Mouse (Mus musculus): ENCODE results near the gene Tmem82. TPM values are rescaled to one million over a fixed set of nuclear protein-coding genes. Genes with fewer than 3 reads are reported as not detected.

Tmem82 gene
- polyA plus RNA-seq, 1 experiment from 2014 or later = 5.4 TPM

DNA sequence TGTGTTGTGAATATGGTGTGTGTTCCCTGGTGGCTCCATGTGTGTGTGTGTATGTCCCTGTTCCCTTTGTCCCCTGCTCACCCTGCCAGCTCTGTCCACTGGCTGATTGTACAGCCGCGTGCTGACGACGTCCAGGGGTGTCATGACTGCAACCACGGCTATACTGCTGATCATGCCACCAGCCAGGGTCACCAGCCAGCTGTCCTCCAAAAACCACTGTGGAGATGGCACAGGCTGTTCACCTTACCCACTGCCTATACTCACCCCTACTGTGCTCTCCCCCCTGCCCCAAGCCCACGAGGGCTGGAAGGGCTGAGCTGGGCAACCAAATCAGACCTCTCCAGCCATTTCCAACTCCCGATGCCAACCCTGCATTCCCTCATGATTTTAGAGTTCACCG, 2.9 kb upstream of the Tmem82 start:
- Histone ChIP-seq H3K9me3 (ENCODE audit: low read length) (no peaks in the 10 kb centered on the region), H3K9ac (replicated peaks; ENCODE audit: low read length) (no peak overlapping the region), H3K36me3 (ENCODE audit: insufficient read depth, low read length) (peaks cover 2% of the 10 kb centered on the region; the same call in 1 of the 2 replicates), H3K4me2 (replicated peaks; ENCODE audit: low read depth, low read length) (no peak overlapping the region), H3K4me1 (ENCODE audit: insufficient read depth, low read length) (peaks cover 22% of the 10 kb centered on the region), H3K27me3 (ENCODE audit: insufficient read depth, low read length) (no peaks in the 10 kb centered on the region), H3K27ac (ENCODE audit: low read length) (no peak overlapping the region), H3K4me3 (ENCODE audit: low read length) (no peak overlapping the region)
- WGBS = 82% methylated on average over 8 of the region's 8 CpGs
- ATAC-seq (ENCODE audit: low FRiP score, low TSS enrichment) = no peak

DNA sequence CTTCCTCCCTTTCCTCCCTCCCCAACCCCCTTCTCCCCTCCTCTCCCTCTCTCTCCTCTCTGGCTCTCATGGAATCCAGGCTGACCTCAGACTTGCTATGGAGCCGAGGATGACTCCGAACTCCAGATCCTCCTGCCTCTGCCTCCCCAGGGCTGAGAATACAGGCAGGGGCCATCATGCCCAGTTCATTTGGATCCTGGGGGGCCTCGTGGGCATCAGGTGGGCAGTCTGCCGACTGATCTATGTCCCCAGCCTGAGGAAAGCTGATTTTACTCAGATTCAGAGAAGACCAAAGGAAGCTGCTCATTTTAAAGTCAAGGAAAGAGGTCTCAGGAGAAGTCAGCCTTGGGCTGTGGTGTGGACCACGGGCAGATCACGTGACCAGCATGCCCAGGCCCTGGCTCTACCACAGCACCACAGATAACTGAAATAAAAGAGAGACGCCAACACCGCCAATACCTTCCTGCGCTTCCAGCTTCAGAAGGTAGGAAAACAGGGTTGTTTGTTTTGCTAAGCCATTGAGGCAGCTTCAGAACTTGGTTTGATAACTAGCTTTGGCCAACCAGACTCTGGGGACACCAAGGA, 958 bp upstream of the Tmem82 start:
- Histone ChIP-seq H3K27me3 (ENCODE audit: insufficient read depth, low read length) (no peaks in the 10 kb centered on the region), H3K9ac (replicated peaks; ENCODE audit: low read length) (no peak overlapping the region), H3K4me3 (ENCODE audit: low read length) (no peak overlapping the region), H3K4me2 (replicated peaks; ENCODE audit: low read depth, low read length) (no peak overlapping the region), H3K4me1 (ENCODE audit: insufficient read depth, low read length) (peaks cover 22% of the 10 kb centered on the region), H3K9me3 (ENCODE audit: low read length) (no peaks in the 10 kb centered on the region), H3K27ac (ENCODE audit: low read length) (no peak overlapping the region), H3K36me3 (ENCODE audit: insufficient read depth, low read length) (no peaks in the 10 kb centered on the region)
- WGBS = 86% methylated on average over 9 of the region's 9 CpGs
- no peak for ATAC-seq (ENCODE audit: low FRiP score, low TSS enrichment)

DNA sequence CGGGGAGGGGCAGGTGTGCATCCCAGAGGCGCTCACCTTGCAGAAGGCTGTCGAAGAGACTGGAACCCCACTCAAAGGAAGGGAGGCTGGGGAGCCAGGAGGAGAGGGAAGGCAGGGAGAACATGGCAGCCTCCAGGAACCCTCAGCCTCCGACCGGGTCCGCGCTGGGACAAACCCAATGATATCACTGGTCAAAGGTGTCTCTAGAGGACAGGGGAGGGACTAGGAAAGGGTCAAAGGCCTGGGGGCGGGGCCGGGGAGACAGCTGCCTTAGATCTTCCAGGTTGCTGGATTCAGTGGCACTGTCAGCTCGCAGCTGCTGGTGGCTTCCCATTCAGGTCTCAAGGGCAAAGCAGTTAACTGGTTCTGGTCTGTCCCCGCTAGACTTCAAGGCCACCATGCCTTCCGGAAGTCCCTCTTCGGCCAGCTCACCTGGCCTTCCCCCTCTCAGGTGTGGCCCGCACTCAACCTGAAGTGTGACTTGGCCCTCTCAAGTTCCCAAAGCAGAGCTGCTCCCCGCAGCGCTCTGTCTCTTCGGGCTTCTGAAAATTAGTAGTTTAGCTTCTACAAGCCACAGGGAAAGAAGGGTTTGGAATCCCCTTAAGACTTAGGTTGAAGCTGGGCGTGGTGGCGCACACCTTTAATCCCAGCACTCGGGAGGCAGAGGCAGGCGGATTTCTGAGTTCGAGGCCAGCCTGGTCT, 419 bp downstream of the Tmem82 start:
- Histone ChIP-seq H3K27me3 (ENCODE audit: insufficient read depth, low read length) (no peaks in the 10 kb centered on the region), H3K9ac (replicated peaks; ENCODE audit: low read length) (peak overlapping the region; percentile 66), H3K27ac (ENCODE audit: low read length) (no peak overlapping the region), H3K4me2 (replicated peaks; ENCODE audit: low read depth, low read length) (peak overlapping the region; percentile 61), H3K36me3 (ENCODE audit: insufficient read depth, low read length) (no peaks in the 10 kb centered on the region), H3K9me3 (ENCODE audit: low read length) (no peaks in the 10 kb centered on the region), H3K4me3 (ENCODE audit: low read length) (peak overlapping the region; percentile 43), H3K4me1 (ENCODE audit: insufficient read depth, low read length) (peaks cover 17% of the 10 kb centered on the region)
- ATAC-seq (ENCODE audit: low FRiP score, low TSS enrichment) = peak; percentile 47
- 12% methylated on average over 22 of the region's 22 CpGs for WGBS

DNA sequence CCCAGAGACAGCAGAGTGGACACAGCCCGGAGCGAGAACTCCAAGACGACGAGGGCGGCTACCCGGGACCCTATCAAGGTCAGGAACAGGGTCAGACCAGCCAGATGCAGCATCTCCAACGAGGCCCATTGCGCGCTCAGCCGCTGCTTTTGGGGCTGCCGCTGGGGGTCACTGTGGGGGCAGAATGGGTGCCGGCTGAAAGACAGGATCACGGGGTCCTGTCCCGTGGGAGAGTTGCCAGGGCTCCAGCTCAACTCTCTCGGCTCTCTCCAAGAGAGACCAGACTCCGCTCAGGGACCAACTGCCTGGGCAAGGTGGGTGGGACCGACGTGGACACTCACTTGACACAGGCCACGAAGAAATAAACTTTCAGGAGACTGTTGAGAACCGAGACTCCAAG, 1.1 kb downstream of the Tmem82 start:
- WGBS = 5% methylated on average over 20 of the region's 20 CpGs
- Histone ChIP-seq H3K9me3 (ENCODE audit: low read length) (no peaks in the 10 kb centered on the region), H3K4me2 (replicated peaks; ENCODE audit: low read depth, low read length) (peak overlapping the region; percentile 61), H3K9ac (replicated peaks; ENCODE audit: low read length) (peak overlapping the region; percentile 66), H3K4me3 (ENCODE audit: low read length) (peak overlapping the region; percentile 43), H3K36me3 (ENCODE audit: insufficient read depth, low read length) (no peaks in the 10 kb centered on the region), H3K27ac (ENCODE audit: low read length) (no peak overlapping the region), H3K4me1 (ENCODE audit: insufficient read depth, low read length) (peaks cover 17% of the 10 kb centered on the region), H3K27me3 (ENCODE audit: insufficient read depth, low read length) (no peaks in the 10 kb centered on the region)
- peak; percentile 60; the same call in 1 of the 2 replicates for ATAC-seq (ENCODE audit: low FRiP score, low TSS enrichment)

DNA sequence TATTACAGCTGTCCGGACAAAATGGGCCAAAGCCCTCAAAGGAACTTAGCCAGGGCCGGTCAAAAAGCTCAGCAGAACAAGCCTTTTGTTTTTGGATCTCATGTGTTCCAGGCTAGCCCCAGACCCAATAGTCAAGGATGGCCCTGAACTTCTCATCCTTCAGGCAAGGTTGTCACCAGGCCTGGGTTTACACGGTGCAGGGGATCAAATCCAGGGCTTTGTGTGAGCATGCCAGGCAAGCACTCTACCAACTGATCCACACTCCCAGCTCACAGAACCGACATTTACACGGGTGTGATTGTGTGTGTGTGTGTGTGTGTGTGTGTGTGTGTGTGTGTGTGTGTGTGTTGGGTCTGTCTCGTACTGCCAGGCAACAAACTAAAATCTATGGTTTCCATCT, 1.6 kb downstream of the Tmem82 start:
- ATAC-seq (ENCODE audit: low FRiP score, low TSS enrichment) = no peak
- H3K27me3 ChIP-seq (ENCODE audit: insufficient read depth, low read length) = no peaks in the 10 kb centered on the region
- H3K4me1 ChIP-seq (ENCODE audit: insufficient read depth, low read length) = peaks cover 17% of the 10 kb centered on the region
- no peak overlapping the region for H3K9ac ChIP-seq (replicated peaks; ENCODE audit: low read length)
- WGBS = 69% methylated on average over 6 of the region's 6 CpGs
- H3K4me2 ChIP-seq (replicated peaks; ENCODE audit: low read depth, low read length) = no peak overlapping the region
- no peak overlapping the region for H3K27ac ChIP-seq (ENCODE audit: low read length)
- no peak overlapping the region for H3K4me3 ChIP-seq (ENCODE audit: low read length)
- H3K9me3 ChIP-seq (ENCODE audit: low read length) = no peaks in the 10 kb centered on the region
- no peaks in the 10 kb centered on the region for H3K36me3 ChIP-seq (ENCODE audit: insufficient read depth, low read length)

DNA sequence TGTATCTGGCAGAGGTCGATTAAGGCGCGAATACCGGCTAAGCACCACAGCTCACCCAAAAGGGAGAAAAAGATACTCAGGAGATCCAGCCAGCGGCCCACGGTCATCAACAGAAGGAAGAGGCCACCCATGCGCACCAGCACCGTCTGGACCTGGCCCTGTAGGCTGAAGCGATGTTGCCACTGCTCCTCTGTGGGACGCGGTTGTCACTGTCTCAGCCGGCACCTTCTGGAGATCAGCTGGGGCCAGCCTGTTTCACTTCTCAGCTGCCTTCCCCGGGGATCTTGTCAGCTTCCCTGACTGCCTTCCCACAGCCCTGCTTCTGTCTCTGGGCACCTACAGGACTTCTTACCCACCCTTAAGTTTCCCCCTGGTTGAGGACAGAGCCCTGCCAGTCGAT, 3.5 kb downstream of the Tmem82 start:
- H3K36me3 ChIP-seq (ENCODE audit: insufficient read depth, low read length) = no peaks in the 10 kb centered on the region
- no peak overlapping the region for H3K4me3 ChIP-seq (ENCODE audit: low read length)
- no peak for ATAC-seq (ENCODE audit: low FRiP score, low TSS enrichment)
- no peak overlapping the region for H3K27ac ChIP-seq (ENCODE audit: low read length)
- H3K4me1 ChIP-seq (ENCODE audit: insufficient read depth, low read length) = peaks cover 17% of the 10 kb centered on the region
- H3K9ac ChIP-seq (replicated peaks; ENCODE audit: low read length) = no peak overlapping the region
- H3K9me3 ChIP-seq (ENCODE audit: low read length) = no peaks in the 10 kb centered on the region
- WGBS = 85% methylated on average over 14 of the region's 14 CpGs
- H3K27me3 ChIP-seq (ENCODE audit: insufficient read depth, low read length) = no peaks in the 10 kb centered on the region
- H3K4me2 ChIP-seq (replicated peaks; ENCODE audit: low read depth, low read length) = no peak overlapping the region

DNA sequence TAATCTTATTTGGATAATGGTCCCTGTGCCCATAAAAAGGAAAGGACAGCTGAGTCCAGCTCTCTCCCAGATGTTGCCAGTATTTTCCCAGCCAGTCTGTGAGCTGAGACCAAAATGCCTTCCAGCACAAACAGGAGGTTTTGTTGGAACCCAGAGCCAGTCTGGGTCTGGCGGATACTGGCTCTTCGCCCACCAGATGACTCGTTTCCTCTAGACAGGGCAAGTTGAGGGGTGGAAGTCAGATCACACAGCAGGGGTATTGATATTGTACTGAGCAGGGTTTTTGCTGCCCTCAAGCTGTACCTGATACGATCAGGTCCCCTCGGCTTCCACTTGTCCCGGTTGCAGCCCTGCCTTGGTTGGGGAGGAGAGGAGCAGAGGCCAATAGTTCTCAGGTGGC, 8.9 kb downstream of the Tmem82 start:
- Histone ChIP-seq H3K27me3 (ENCODE audit: insufficient read depth, low read length) (no peaks in the 10 kb centered on the region), H3K4me2 (replicated peaks; ENCODE audit: low read depth, low read length) (no peak overlapping the region), H3K36me3 (ENCODE audit: insufficient read depth, low read length) (no peaks in the 10 kb centered on the region), H3K4me3 (ENCODE audit: low read length) (no peak overlapping the region), H3K4me1 (ENCODE audit: insufficient read depth, low read length) (peaks cover 3% of the 10 kb centered on the region), H3K27ac (ENCODE audit: low read length) (no peak overlapping the region), H3K9me3 (ENCODE audit: low read length) (peaks cover 4% of the 10 kb centered on the region), H3K9ac (replicated peaks; ENCODE audit: low read length) (0 out of 2 replicates have a peak overlapping the region, but pooled peaks have one; percentile 17)
- ATAC-seq (ENCODE audit: low FRiP score, low TSS enrichment) = no peak
- 70% methylated on average over 6 of the region's 6 CpGs for WGBS

DNA sequence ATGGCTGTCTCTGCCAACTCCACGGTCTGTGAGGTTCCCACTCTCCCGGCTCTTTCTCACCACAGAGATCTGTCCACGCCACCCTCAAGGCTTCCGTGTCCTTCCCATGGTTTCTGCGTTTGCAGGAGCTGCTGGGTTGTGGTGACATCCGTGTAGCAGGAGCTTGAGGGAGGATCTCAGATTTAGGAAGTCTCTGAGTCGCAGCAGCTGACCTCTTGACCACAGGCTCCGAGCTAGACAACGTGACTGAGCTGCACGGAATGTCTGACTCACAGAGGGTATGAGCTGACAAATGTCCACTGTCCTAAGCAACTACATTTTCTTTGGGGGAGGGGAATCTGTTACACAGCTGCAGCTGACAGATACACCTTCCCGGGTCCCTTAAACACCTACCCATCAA, 12.6 kb downstream of the Tmem82 start, which contains the start of gene Fblim1:
Fblim1 (minus strand) TSS at position 236 of the 400 bp plus-strand sequence.
- Histone ChIP-seq H3K4me3 (ENCODE audit: low read length) (no peak within 1 kb of the TSS), H3K9ac (replicated peaks; ENCODE audit: low read length) (no peak within 1 kb of the TSS), H3K27me3 (ENCODE audit: insufficient read depth, low read length) (no peaks in the 10 kb centered on the region), H3K36me3 (ENCODE audit: insufficient read depth, low read length) (no peaks in the 10 kb centered on the region), H3K4me1 (ENCODE audit: insufficient read depth, low read length) (peaks cover 13% of the 10 kb centered on the region), H3K4me2 (replicated peaks; ENCODE audit: low read depth, low read length) (no peak within 1 kb of the TSS), H3K9me3 (ENCODE audit: low read length) (peaks cover 4% of the 10 kb centered on the region), H3K27ac (ENCODE audit: low read length) (peak within 1 kb of the TSS; percentile 74)
- WGBS = 69% methylated on average over 11 of the region's 11 CpGs
- ATAC-seq (ENCODE audit: low FRiP score, low TSS enrichment) = no peak

DNA sequence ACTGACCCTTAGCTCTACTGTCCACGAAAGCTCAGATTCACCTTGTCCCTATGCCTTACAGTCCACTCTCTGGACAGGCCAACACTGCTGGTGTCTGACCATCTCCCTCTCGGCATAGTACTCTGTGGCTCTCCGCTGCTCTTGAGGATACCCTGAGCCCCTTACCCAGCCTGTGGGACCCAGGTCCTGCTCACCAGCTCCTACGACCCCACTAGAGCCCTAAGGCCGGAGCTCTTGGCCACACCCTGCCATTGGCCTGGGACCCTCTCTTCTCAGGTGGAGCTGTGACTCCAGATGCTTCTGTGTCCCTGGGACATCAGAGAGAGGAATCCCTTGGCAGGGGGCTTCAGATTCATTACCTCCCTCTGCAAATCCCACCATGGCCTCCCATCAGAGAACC, 13.0 kb downstream of the Tmem82 start:
- H3K4me1 ChIP-seq (ENCODE audit: insufficient read depth, low read length) = peaks cover 15% of the 10 kb centered on the region
- H3K27ac ChIP-seq (ENCODE audit: low read length) = peak overlapping the region; percentile 74; the same call in 1 of the 2 replicates
- ATAC-seq (ENCODE audit: low FRiP score, low TSS enrichment) = no peak

DNA sequence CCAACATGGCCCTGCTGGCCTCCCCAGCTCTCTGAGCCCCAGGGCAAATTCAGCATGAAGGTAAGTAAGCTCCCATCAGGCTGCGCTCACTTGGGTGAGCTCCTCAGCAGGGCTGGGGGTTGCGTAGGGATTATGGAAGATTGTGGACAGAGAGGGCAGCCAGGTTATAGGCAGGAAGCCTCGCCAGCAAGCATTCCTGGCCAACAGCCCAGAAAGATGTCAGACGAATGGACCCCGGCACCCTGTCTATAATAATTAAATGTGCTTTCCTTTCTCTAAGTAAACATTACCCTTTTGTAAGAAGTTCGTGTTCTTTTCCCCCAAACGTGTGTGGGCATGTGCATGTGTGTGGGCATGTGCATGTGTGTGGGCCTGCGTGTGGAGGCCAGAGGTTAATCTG, 13.9 kb downstream of the Tmem82 start:
- Histone ChIP-seq H3K27ac (ENCODE audit: low read length) (peak overlapping the region; percentile 74), H3K27me3 (ENCODE audit: insufficient read depth, low read length) (no peaks in the 10 kb centered on the region), H3K9me3 (ENCODE audit: low read length) (peaks cover 4% of the 10 kb centered on the region), H3K4me3 (ENCODE audit: low read length) (no peak overlapping the region), H3K9ac (replicated peaks; ENCODE audit: low read length) (0 out of 2 replicates have a peak overlapping the region, but pooled peaks have one; percentile 7), H3K4me2 (replicated peaks; ENCODE audit: low read depth, low read length) (no peak overlapping the region), H3K4me1 (ENCODE audit: insufficient read depth, low read length) (peaks cover 22% of the 10 kb centered on the region), H3K36me3 (ENCODE audit: insufficient read depth, low read length) (no peaks in the 10 kb centered on the region)
- peak; percentile 32; the same call in 1 of the 2 replicates for ATAC-seq (ENCODE audit: low FRiP score, low TSS enrichment)
- WGBS = 42% methylated on average over 8 of the region's 8 CpGs

More for the DNA sequence above, 13.0 kb downstream of the Tmem82 start:
- Histone ChIP-seq H3K4me3 (ENCODE audit: low read length) (no peak overlapping the region), H3K4me2 (replicated peaks; ENCODE audit: low read depth, low read length) (no peak overlapping the region), H3K9ac (replicated peaks; ENCODE audit: low read length) (no peak overlapping the region), H3K36me3 (ENCODE audit: insufficient read depth, low read length) (no peaks in the 10 kb centered on the region), H3K9me3 (ENCODE audit: low read length) (peaks cover 4% of the 10 kb centered on the region), H3K27me3 (ENCODE audit: insufficient read depth, low read length) (no peaks in the 10 kb centered on the region)
- 90% methylated on average over 5 of the region's 5 CpGs for WGBS

Measured in kidney, embryonic 16.5 days (tissue).